Mouse (Mus musculus): ENCODE measurements at regions not wholly inside any gene's neighbourhood (a gene's known extent, or its start where the extent isn't known, plus 50 kb on each side); places are given as distances from the start of the nearest gene placed in this dataset.
"Not testable (repeated sequence)": the region's sequence is repeated elsewhere in the genome, so short reads cannot be mapped to it uniquely, and the experiment has no call there.

GRCm38 (mm10) chr5:91892338-91892737 lies 70.5 kb downstream of the Rchy1 start:
- CTCF ChIA-PET = no interaction called here

- CTCF ChIA-PET = no interaction called here
These were observed 81.1 kb downstream of the Rchy1 start for GRCm38 (mm10) chr5:91881771-91882170.

DNA sequence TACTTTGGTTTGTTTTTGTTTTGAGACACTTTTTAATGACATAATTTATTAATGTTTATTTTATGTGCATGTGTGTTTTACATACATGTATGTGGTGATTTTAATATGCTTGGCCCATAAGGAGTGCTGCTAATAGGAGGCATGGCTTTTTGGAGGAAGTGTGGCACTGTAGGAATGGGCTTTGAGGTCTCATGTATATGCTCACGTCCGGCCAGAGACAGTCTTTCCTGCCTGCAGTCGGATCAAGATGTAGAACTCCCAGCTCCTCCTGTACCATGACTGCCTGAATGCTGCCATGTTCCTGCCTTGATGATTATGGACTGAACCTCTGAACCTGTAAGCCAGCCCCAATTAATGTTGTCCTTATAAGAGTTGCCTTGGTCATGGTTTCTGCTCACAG lies 82.6 kb downstream of the Rchy1 start:
- CTCF ChIA-PET = no interaction called here

GRCm38 (mm10) chr5:91878627-91879026 lies 84.2 kb downstream of the Rchy1 start:
- CTCF ChIA-PET = no interaction called here

DNA sequence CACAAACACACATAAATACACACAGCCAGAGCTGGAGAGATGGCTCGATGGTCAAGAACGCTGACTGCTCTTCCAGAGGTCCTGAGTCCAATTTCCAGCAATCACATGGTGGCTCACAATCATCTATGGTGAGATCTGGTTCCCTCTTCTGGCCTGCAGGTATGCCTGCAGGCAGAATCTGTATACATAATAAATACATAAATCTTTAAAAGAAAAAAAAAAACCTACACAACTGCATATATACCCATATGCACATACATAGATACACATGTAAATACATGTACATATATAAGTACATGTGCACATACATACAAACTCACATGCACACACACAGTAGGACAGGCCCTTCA lies 86.2 kb downstream of the Rchy1 start:
- CTCF ChIA-PET = no interaction called here

DNA sequence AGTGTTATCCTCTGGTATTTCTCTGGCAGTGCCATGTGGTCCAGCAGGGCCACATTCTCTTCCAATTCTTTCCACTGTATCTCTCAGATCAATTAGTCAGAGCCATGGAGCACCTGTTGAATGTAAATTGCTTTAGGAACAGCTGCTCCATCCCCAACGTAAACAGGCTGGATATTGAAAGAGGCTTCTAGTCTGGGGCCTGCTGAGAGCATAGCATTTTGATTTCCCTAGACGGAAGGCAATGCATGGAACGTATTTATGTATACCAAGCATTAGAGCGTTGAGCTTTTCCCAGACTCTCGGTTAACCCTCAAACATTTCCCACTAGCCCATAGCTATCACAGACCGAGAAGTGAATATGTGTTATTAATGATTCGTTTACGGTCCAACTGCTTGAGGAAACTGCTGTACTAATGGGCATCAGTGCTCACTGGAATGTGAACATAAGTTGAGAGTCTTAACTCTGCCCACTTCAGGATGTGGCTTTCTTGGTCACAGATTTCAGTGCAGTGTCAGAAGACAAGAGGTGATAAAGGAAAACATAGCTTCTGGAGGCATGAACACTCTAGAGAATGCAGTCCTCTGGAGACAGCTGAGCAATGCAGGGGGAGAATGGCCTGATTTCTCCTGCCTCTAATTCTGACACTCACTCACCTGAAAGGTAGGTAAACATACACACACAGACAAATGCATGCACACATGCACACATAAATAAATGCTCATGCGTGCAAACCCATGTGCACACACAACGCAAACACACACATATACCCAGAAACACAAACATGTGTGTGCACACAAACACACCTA lies 86.8 kb downstream of the Rchy1 start:
- CTCF ChIA-PET = no interaction called here

DNA sequence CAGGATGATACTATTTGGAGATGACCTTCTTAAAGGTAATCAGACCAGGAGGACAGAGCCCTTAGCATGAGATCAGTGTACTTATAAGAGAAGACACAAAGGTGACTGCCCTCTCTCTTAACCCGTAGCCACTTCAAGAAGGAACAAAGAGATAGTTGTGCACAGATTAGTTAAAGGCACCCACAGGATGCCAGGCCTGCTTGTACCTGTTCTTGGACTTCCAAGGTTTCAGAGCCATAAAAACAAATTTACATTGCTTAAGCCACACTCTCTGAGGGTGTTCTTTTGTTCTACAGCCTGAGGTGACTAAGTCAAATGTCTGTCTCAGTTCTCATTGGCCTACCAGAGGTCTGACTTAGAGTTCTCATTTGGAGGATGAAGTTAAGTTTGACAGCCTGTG lies 90.1 kb downstream of the Rchy1 start:
- CTCF ChIA-PET = no interaction called here

GRCm38 (mm10) chr5:91869791-91870190 lies 93.1 kb downstream of the Rchy1 start:
- CTCF ChIA-PET = no interaction called here

DNA sequence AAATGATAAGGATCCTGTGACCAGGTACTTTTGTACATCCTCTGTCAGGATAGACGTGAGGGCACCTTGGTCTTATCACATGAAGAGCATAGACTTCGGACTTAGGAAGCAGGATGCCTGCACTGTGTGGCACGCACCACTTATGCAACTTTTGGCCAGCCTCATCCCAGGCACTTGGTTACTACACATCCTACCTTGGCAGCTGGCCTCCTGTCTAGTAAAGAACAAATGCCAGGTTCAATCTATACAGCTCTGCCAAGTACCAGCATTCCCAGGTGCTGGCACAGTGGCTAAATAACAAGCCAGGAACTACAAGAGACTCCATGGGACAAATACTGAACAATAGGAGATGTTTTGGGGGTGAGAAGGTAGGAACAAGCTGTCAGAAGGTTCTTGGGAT lies 96.7 kb downstream of the Rchy1 start:
- CTCF ChIA-PET = no interaction called here

DNA sequence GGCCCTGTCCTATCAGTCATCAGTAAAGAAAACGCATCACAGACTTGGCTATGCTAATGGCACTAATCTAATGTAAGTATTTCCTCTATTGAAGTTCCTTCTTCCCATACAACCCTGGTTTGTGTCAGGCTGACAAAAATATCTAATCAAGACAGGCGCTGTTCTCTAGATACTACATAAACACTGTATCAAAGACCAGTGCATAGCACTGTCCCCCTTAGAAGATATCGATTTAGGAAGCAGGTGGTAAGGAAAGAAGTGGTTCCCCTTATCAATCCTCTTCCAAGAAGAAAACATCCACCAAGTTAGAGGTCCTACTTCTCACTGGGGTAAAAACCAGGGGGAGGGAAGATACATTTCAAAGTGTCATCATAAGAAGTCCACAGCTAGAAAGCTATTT lies 97.5 kb downstream of the Rchy1 start:
- CTCF ChIA-PET = no interaction called here

GRCm38 (mm10) chr5:91862843-91863242 lies 100.0 kb downstream of the Rchy1 start:
- CTCF ChIA-PET = no interaction called here

DNA sequence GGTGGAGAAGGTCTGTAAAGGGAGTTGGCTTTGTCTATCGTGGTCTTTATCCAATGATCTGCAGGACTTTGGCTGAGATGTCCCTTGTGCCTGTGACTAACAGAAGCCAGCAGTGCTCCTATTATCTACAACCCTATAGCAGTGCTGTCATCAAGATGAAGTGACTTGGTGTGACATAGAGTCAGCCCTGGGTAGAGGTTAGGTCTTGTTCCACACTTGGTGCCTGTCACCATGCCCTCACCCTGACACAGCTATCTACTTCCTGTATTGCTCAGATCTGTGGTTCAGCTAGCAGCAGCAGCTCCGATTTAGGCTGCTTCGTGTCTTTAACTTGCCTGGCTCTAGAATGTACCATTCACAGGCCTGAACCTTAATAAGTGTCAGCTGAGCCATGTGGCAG lies 100.6 kb downstream of the Rchy1 start:
- CTCF ChIA-PET = no interaction called here

GRCm38 (mm10) chr5:91861440-91862187 lies 101.3 kb downstream of the Rchy1 start:
- CTCF ChIA-PET = no interaction called here

- CTCF ChIA-PET = no interaction called here
These were observed 102.4 kb downstream of the Rchy1 start for GRCm38 (mm10) chr5:91860489-91860888.

- CTCF ChIA-PET = no interaction called here
These were observed 110.5 kb downstream of the Rchy1 start for GRCm38 (mm10) chr5:91852330-91852729.

GRCm38 (mm10) chr5:91850862-91851569 lies 111.9 kb downstream of the Rchy1 start:
- CTCF ChIA-PET = not testable (repeated sequence)

GRCm38 (mm10) chr5:91850440-91850839 lies 112.4 kb downstream of the Rchy1 start:
- CTCF ChIA-PET = no interaction called here

DNA sequence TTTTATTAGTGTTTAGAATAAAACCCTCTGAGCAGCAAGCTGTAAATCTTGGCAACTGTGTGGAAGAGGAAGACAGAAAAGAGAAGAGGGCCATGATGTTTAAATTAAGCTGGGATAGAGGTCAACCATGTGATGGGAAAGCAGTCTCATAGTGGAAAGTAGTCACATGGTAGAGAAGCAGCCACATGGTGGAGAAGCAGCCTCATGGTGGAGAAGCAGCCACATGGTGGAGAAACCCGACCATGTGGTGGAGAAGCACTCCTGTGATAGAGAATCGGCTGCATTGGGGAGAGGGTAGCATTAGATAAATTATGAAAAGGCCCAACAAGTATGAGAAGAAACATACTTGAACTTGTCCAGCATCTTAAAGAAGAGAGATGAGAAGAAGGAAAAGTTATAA lies 113.3 kb downstream of the Rchy1 start:
- CTCF ChIA-PET = no interaction called here

- CTCF ChIA-PET = no interaction called here
These were observed 113.8 kb downstream of the Rchy1 start for GRCm38 (mm10) chr5:91849114-91849513.

DNA sequence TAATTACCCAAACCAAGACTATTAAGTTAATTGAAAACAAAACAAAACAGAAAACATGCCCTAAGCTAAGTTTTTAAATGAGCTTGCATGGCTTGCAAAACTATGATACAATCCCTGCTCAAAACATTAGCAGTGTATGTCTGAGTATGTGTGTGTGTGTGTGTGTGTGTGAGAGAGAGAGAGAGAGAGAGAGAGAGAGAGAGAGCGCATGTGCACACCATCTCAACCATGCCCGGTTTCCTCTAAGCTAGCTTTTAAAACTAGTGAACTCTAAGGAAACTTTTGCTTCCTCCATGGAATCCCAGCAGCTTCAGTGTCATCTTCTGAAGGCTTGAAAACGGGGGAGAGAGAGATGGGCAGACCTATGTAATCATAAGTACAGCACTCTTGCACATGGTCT lies 114.3 kb downstream of the Rchy1 start:
- CTCF ChIA-PET = no interaction called here

DNA sequence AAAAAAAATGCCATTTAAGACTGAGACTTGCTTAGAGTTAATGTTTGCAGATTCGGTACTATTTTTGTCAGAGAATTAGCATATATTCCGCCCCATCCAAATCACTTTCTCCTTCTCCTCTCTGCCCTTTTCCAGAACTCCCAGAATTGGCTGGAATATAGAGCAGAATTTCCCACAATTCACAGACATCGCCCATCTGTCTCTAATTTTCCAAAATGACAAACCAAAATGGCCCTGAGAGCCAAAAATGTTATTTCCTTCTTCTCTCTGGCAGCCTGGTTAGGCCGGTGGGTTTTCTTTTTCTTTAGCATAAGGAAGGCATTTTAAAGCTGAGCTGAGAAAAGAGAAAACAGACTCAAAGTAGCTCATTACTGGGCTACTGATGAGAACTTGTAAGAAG lies 119.8 kb downstream of the Rchy1 start:
- CTCF ChIA-PET = no interaction called here

DNA sequence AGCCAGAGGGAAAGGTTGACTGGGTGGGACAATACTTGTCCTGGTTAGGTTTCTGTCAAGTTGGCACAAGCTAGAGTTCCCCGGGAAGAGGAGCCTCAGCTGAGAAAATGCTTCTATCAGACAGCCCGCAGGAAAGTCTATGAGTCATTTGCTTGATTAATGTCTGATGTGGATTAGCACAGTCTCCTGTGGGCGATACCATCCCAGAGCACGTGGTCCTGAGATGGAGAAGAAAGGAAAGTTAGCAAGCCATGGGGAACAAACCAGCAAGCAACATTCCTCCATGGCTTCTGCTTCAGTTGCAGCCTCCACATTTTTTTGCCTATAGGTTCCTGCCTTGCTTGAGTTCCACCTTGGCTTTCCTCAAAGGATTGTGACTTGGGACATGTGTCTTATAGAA lies 121.8 kb downstream of the Rchy1 start:
- CTCF ChIA-PET = no interaction called here

- CTCF ChIA-PET = no interaction called here
These were observed 134.4 kb downstream of the Rchy1 start for GRCm38 (mm10) chr5:91828481-91828880.
